ENCODE assay signal across 9 mouse cellular contexts in genomic region chr5:86684667-86685066, GRCm38 (mm10). TPM values are rescaled to one million over a fixed set of nuclear protein-coding genes. Genes with fewer than 3 reads are reported as not detected.
DNase-seq lines count a peak whose midpoint lies in the region; ATAC-seq lines count a peak whose summit lies in the region.
"Had no signal": no experiment of that assay in that cellular context is flagged by ENCODE, and none has a peak within 500 bp of the region (broad histone marks: within the 10 kb centered on the region; RNA-seq: fewer than 3 reads in every experiment).

No protein-coding gene starts in this region.

- no peak overlapping the region for H3K4me3 ChIP-seq in intestine, embryonic 14.5 days (ENCODE audit: low read depth, low read length)
- H3K4me3 ChIP-seq in intestine, embryonic 15.5 days (replicated peaks), result no peak overlapping the region
- no peak overlapping the region for H3K4me3 ChIP-seq in limb, embryonic 11.5 days (ENCODE audit: low read depth, low read length)

- ATAC-seq in intestine, embryonic 14.5 days (replicated peaks; ENCODE audit: low FRiP score, low TSS enrichment, low read depth), result no peak
- no peak for ATAC-seq in intestine, embryonic 15.5 days
- ATAC-seq in inflammation-experienced regulatory T-cells, adult 6 months, result peak; percentile 38
- no peak for ATAC-seq in limb, embryonic 11.5 days (ENCODE audit: insufficient number of reproducible peaks, low FRiP score, low TSS enrichment, low read depth)
- ATAC-seq in erythroblast, adult 5-6 weeks (replicated peaks; ENCODE audit: low FRiP score, poor library complexity, severe bottlenecking), result no peak

- 61% methylated on average over 4 of the region's 4 CpGs for WGBS in intestine, embryonic 14.5 days
- WGBS in intestine, embryonic 15.5 days, result 52% methylated on average over 4 of the region's 4 CpGs
- WGBS in limb, embryonic 11.5 days, result 64% methylated on average over 4 of the region's 4 CpGs

- H3K27me3 ChIP-seq in intestine, embryonic 14.5 days (replicated peaks; ENCODE audit: control insufficient read depth, insufficient read depth, low read length), result no peaks in the 10 kb centered on the region
- H3K27me3 ChIP-seq in intestine, embryonic 15.5 days (replicated peaks), result no peaks in the 10 kb centered on the region
- no peaks in the 10 kb centered on the region for H3K27me3 ChIP-seq in limb, embryonic 11.5 days (ENCODE audit: control insufficient read depth, insufficient read depth, low read length)

- peak; percentile 61 for DNase-seq in intestine, embryonic 14.5 days (ENCODE audit: low spot score)
- DNase-seq in MEL-GATA-1-ER (ENCODE audit: extremely low read depth, low read depth), result peak; percentile 45
- DNase-seq in cerebellum, postnatal 10 days, result peak; percentile 79
- DNase-seq in limb, embryonic 11.5 days (ENCODE audit: low spot score), result peak; percentile 55
- peak; percentile 25 to 51 for DNase-seq in right cerebral cortex, postnatal 36 days (ENCODE audit: low spot score in 2 of 2)

- H3K36me3 ChIP-seq in intestine, embryonic 14.5 days (ENCODE audit: control insufficient read depth, insufficient read depth, low read length), result no peaks in the 10 kb centered on the region
- H3K36me3 ChIP-seq in intestine, embryonic 15.5 days, result no peaks in the 10 kb centered on the region
- no peaks in the 10 kb centered on the region for H3K36me3 ChIP-seq in limb, embryonic 11.5 days (ENCODE audit: control insufficient read depth, insufficient read depth, low read length)

- H3K4me2 ChIP-seq in intestine, embryonic 14.5 days (ENCODE audit: low read length), result no peak overlapping the region
- H3K4me2 ChIP-seq in intestine, embryonic 15.5 days (replicated peaks), result no peak overlapping the region
- H3K4me2 ChIP-seq in limb, embryonic 11.5 days (ENCODE audit: low read depth, severe bottlenecking), result no peak overlapping the region

- H3K9ac ChIP-seq in intestine, embryonic 14.5 days (ENCODE audit: low read length), result no peak overlapping the region
- no peak overlapping the region for H3K9ac ChIP-seq in intestine, embryonic 15.5 days
- H3K9ac ChIP-seq in limb, embryonic 11.5 days (ENCODE audit: low read length), result no peak overlapping the region

- no peaks in the 10 kb centered on the region for H3K9me3 ChIP-seq in intestine, embryonic 14.5 days (ENCODE audit: control insufficient read depth, low read length)
- no peaks in the 10 kb centered on the region for H3K9me3 ChIP-seq in intestine, embryonic 15.5 days
- H3K9me3 ChIP-seq in limb, embryonic 11.5 days (ENCODE audit: control insufficient read depth, low read length), result no peaks in the 10 kb centered on the region

- no peak overlapping the region for H3K27ac ChIP-seq in intestine, embryonic 14.5 days (ENCODE audit: low read depth)
- H3K27ac ChIP-seq in intestine, embryonic 15.5 days, result no peak overlapping the region
- H3K27ac ChIP-seq in limb, embryonic 11.5 days (replicated peaks; ENCODE audit: low read depth, low read length), result no peak overlapping the region

- no peaks in the 10 kb centered on the region for H3K4me1 ChIP-seq in intestine, embryonic 14.5 days (replicated peaks; ENCODE audit: control insufficient read depth, insufficient read depth, low read length)
- no peaks in the 10 kb centered on the region for H3K4me1 ChIP-seq in intestine, embryonic 15.5 days (replicated peaks)
- no peaks in the 10 kb centered on the region for H3K4me1 ChIP-seq in limb, embryonic 11.5 days (ENCODE audit: control insufficient read depth, insufficient read depth, low read length)

RNA-seq across cellular contexts. Expression of gene Tmprss11b, which starts 8.5 kb away (rescaled TPM):
- polyA plus RNA-seq in intestine, embryonic 14.5 days (2014; fragmentation: Nextera tagmentation; extraction: Ambion mirVana), result not detected in 2 replicates
- polyA plus RNA-seq in intestine, embryonic 15.5 days (2015; fragmentation: Nextera tagmentation; extraction: Ambion mirVana), result not detected in 2 replicates
- not detected for polyA plus RNA-seq in inflammation-experienced regulatory T-cells, adult 6 months (2017; shearing (Covaris generic))
- not detected in 2 replicates for polyA plus RNA-seq in limb, embryonic 11.5 days (2014; fragmentation: Nextera tagmentation; extraction: Ambion mirVana)
- not detected in 2 replicates for total RNA-seq in erythroblast, adult 5-6 weeks (2015; ENCODE audit: low replicate concordance)
- total RNA-seq in erythroblast, adult 5-6 weeks (2017; ENCODE audit: low replicate concordance), result not detected in 2 replicates
- polyA plus RNA-seq: heart, embryonic 14.5 days had no signal

RNA-seq across cellular contexts. Expression of gene Tmprss11f, which starts 52.4 kb away (rescaled TPM):
- polyA plus RNA-seq in intestine, embryonic 14.5 days (2014; fragmentation: Nextera tagmentation; extraction: Ambion mirVana), result 0.19 TPM in 1 of 2 replicates, not detected in the other
- polyA plus RNA-seq in intestine, embryonic 15.5 days (2015; fragmentation: Nextera tagmentation; extraction: Ambion mirVana), result 0.04 TPM in 1 of 2 replicates, not detected in the other
- polyA plus RNA-seq in inflammation-experienced regulatory T-cells, adult 6 months (2017; shearing (Covaris generic)), result not detected
- not detected in 2 replicates for polyA plus RNA-seq in limb, embryonic 11.5 days (2014; fragmentation: Nextera tagmentation; extraction: Ambion mirVana)
- total RNA-seq in erythroblast, adult 5-6 weeks (2015; ENCODE audit: low replicate concordance), result not detected in 2 replicates
- total RNA-seq in erythroblast, adult 5-6 weeks (2017; ENCODE audit: low replicate concordance), result 0.56 TPM in 1 of 2 replicates, not detected in the other
- polyA plus RNA-seq: heart, embryonic 14.5 days had no signal
